Mouse (Mus musculus) heart, postnatal 0 days (tissue): Measurements from ENCODE around the gene Cnppd1.

Source experiments
- CTCF ChIP-seq: IDR thresholded peaks from 2 replicates; pipeline ENCODE4 v1.5.1; 2016; ENCODE audit warnings: antibody characterized with exemption, control low read depth, low read depth
- EP300 ChIP-seq: IDR thresholded peaks from 2 replicates; pipeline ENCODE4 v1.6.1; 2016; ENCODE audit warnings: antibody characterized with exemption, low read depth

- TF ChIP-seq EP300: no peak; the same call in 1 of the 2 replicates
- TF ChIP-seq CTCF: no peak
Measured at GRCm38 (mm10) chr1:75168093-75168471, 25.6 kb upstream of the Cnppd1 start.
